Mouse (Mus musculus) stomach, embryonic 15.5 days (tissue): ENCODE data around the gene Chmp2a. TPM values are rescaled to one million over a fixed set of nuclear protein-coding genes. Genes with fewer than 3 reads are reported as not detected.

Experiments used
- ATAC-seq: fragments of 200-750 bp; cut with Nextera tagmentation; 2 replicates; pipeline ENCODE4 v1.8.0; 2017; ENCODE audit warnings: low read depth, moderate number of reproducible peaks, moderate TSS enrichment; ENCODE audit not compliant: insufficient read depth, low FRiP score
- H3K27ac ChIP-seq: fragments of 300-500 bp; sonication (generic); 2 replicates; pipeline ENCODE4 v1.5.1; 2015; ENCODE audit warnings: mild to moderate bottlenecking, inconsistent platforms
- H3K27me3 ChIP-seq: fragments of 300-500 bp; sonication (generic); replicated peaks from 2 replicates; pipeline ENCODE4 v1.6.1; 2015; ENCODE audit warnings: inconsistent platforms
- H3K36me3 ChIP-seq: fragments of 300-500 bp; sonication (generic); 2 replicates; pipeline ENCODE4 v1.6.1; 2015; ENCODE audit warnings: inconsistent platforms
- H3K4me1 ChIP-seq: fragments of 300-500 bp; sonication (generic); 2 replicates; pipeline ENCODE4 v1.6.1; 2015; ENCODE audit warnings: inconsistent platforms
- H3K4me2 ChIP-seq: fragments of 300-500 bp; sonication (generic); 2 replicates; pipeline ENCODE4 v1.6.1; 2015; ENCODE audit warnings: mild to moderate bottlenecking, inconsistent platforms
- H3K4me3 ChIP-seq: fragments of 300-500 bp; sonication (generic); replicated peaks from 2 replicates; pipeline ENCODE4 v1.5.1; 2015; ENCODE audit warnings: inconsistent platforms
- H3K9ac ChIP-seq: fragments of 300-500 bp; sonication (generic); 2 replicates; pipeline ENCODE4 v1.6.1; 2015; ENCODE audit warnings: inconsistent platforms
- H3K9me3 ChIP-seq: fragments of 300-500 bp; sonication (generic); 2 replicates; pipeline ENCODE4 v1.6.1; 2016; ENCODE audit warnings: inconsistent platforms
- WGBS: fragments of 180-500 bp; shearing (Covaris S2); methylation state at CpG from one replicate; pipeline ENCODE4 v1.1.7; 2015; 5-methylcytosine and 5-hydroxymethylcytosine counted together
- polyA plus RNA-seq: library from polyadenylated mRNA; unstranded; fragments of >200 nt; fragmentation: Nextera tagmentation; extraction: Ambion mirVana; gene quantifications from 2 replicates; pipeline ENCODE4 v1.2.1, GENCODE M21; 2015

The Chmp2a gene
- polyA plus RNA-seq, 1 experiment from 2014 or later: 161 TPM

- 0 out of 2 replicates have a peak, but pooled peaks have one; percentile 28 for ATAC-seq
- Histone ChIP-seq H3K9me3 (no peaks in the 10 kb centered on the region), H3K27me3 (peaks cover 40% of the 10 kb centered on the region), H3K4me1 (peaks cover 18% of the 10 kb centered on the region), H3K27ac (no peak overlapping the region), H3K4me2 (peak overlapping the region; percentile 98), H3K4me3 (peak overlapping the region; percentile 47), H3K9ac (peak overlapping the region; percentile 24; the same call in 1 of the 2 replicates), H3K36me3 (no peaks in the 10 kb centered on the region)
- WGBS: 7% methylated on average over 88 of the region's 88 CpGs
Measured at GRCm38 (mm10) chr7:13043445-13044253, 9.0 kb upstream of the Chmp2a start.

- no peak for ATAC-seq
- WGBS: 51% methylated on average over 16 of the region's 16 CpGs
Measured at GRCm38 (mm10) chr7:13043120-13043444, 8.5 kb upstream of the Chmp2a start.

GRCm38 (mm10) chr7:13042511-13042910, 7.9 kb upstream of the Chmp2a start:
- 79% methylated on average over 6 of the region's 6 CpGs for WGBS
- no peak for ATAC-seq
- H3K9me3 ChIP-seq: no peaks in the 10 kb centered on the region

More at GRCm38 (mm10) chr7:13043120-13043444, 8.5 kb upstream of the Chmp2a start:
- Histone ChIP-seq H3K27me3 (peaks cover 40% of the 10 kb centered on the region), H3K9ac (no peak overlapping the region), H3K36me3 (no peaks in the 10 kb centered on the region), H3K9me3 (no peaks in the 10 kb centered on the region), H3K4me1 (peaks cover 18% of the 10 kb centered on the region), H3K27ac (no peak overlapping the region), H3K4me2 (peak overlapping the region; percentile 98), H3K4me3 (peak overlapping the region; percentile 47; the same call in 1 of the 2 replicates)

GRCm38 (mm10) chr7:13041256-13041655, 6.6 kb upstream of the Chmp2a start:
- H3K27me3 ChIP-seq: peaks cover 40% of the 10 kb centered on the region

More at GRCm38 (mm10) chr7:13042511-13042910, 7.9 kb upstream of the Chmp2a start:
- Histone ChIP-seq H3K4me2 (no peak overlapping the region), H3K4me3 (no peak overlapping the region), H3K27ac (no peak overlapping the region), H3K27me3 (peaks cover 40% of the 10 kb centered on the region), H3K36me3 (no peaks in the 10 kb centered on the region), H3K9ac (no peak overlapping the region), H3K4me1 (peaks cover 18% of the 10 kb centered on the region)

GRCm38 (mm10) chr7:13039181-13039580, 4.6 kb upstream of the Chmp2a start:
- H3K4me3 ChIP-seq: peak overlapping the region; percentile 84; the same call in 1 of the 2 replicates
- peak overlapping the region; percentile 99; the same call in 1 of the 2 replicates for H3K9ac ChIP-seq
- peak overlapping the region; percentile 75 for H3K4me2 ChIP-seq
- H3K27me3 ChIP-seq: peaks cover 28% of the 10 kb centered on the region
- no peak overlapping the region for H3K27ac ChIP-seq
- H3K36me3 ChIP-seq: peaks cover 14% of the 10 kb centered on the region
- WGBS: 70% methylated on average over 1 of the region's 1 CpGs
- no peaks in the 10 kb centered on the region for H3K9me3 ChIP-seq
- peaks cover 36% of the 10 kb centered on the region for H3K4me1 ChIP-seq
- no peak for ATAC-seq

More at GRCm38 (mm10) chr7:13041256-13041655, 6.6 kb upstream of the Chmp2a start:
- Histone ChIP-seq H3K4me3 (no peak overlapping the region), H3K27ac (no peak overlapping the region), H3K9ac (no peak overlapping the region), H3K9me3 (no peaks in the 10 kb centered on the region), H3K36me3 (peaks cover under 1% of the 10 kb centered on the region; the same call in 1 of the 2 replicates), H3K4me2 (no peak overlapping the region), H3K4me1 (peaks cover 24% of the 10 kb centered on the region)
- 68% methylated on average over 1 of the region's 1 CpGs for WGBS
- ATAC-seq: no peak

GRCm38 (mm10) chr7:13038621-13039169, 4.1 kb upstream of the Chmp2a start:
- H3K27ac ChIP-seq: peak overlapping the region; percentile 100
- no peak for ATAC-seq
- H3K36me3 ChIP-seq: peaks cover 14% of the 10 kb centered on the region
- H3K9ac ChIP-seq: peak overlapping the region; percentile 99; the same call in 1 of the 2 replicates
- H3K9me3 ChIP-seq: no peaks in the 10 kb centered on the region
- H3K4me3 ChIP-seq: peak overlapping the region; percentile 84
- peaks cover 33% of the 10 kb centered on the region for H3K4me1 ChIP-seq
- WGBS: 18% methylated on average over 15 of the region's 15 CpGs
- peaks cover 24% of the 10 kb centered on the region for H3K27me3 ChIP-seq
- peak overlapping the region; percentile 75 for H3K4me2 ChIP-seq

GRCm38 (mm10) chr7:13037901-13038555, 3.4 kb upstream of the Chmp2a start, which contains the start of gene Ube2m:
Gene Ube2m, minus strand, starts transcription at chr7:13038275.
- H3K9ac ChIP-seq: peak within 1 kb of the TSS; percentile 99
- peak within 1 kb of the TSS; percentile 100 for H3K27ac ChIP-seq
- ATAC-seq: peak; percentile 91
- peaks cover 14% of the 10 kb centered on the region for H3K36me3 ChIP-seq
- H3K9me3 ChIP-seq: no peaks in the 10 kb centered on the region
- peaks cover 17% of the 10 kb centered on the region for H3K27me3 ChIP-seq
- under 1% methylated on average over 52 of the region's 65 CpGs for WGBS
- peak within 1 kb of the TSS; percentile 84 for H3K4me3 ChIP-seq
- peak within 1 kb of the TSS; percentile 75 for H3K4me2 ChIP-seq
- H3K4me1 ChIP-seq: peaks cover 35% of the 10 kb centered on the region

GRCm38 (mm10) chr7:13037366-13037765, 2.8 kb upstream of the Chmp2a start:
- H3K9ac ChIP-seq: peak overlapping the region; percentile 99
- ATAC-seq: no peak
- no peaks in the 10 kb centered on the region for H3K9me3 ChIP-seq
- H3K27me3 ChIP-seq: peaks cover 11% of the 10 kb centered on the region; the same call in 1 of the 2 replicates
- H3K36me3 ChIP-seq: peaks cover 18% of the 10 kb centered on the region
- peak overlapping the region; percentile 100 for H3K27ac ChIP-seq
- under 1% methylated on average over 33 of the region's 33 CpGs for WGBS
- peak overlapping the region; percentile 84 for H3K4me3 ChIP-seq
- H3K4me1 ChIP-seq: peaks cover 35% of the 10 kb centered on the region
- peak overlapping the region; percentile 65 for H3K4me2 ChIP-seq

GRCm38 (mm10) chr7:13036806-13037205, 2.2 kb upstream of the Chmp2a start:
- ATAC-seq: no peak
- Histone ChIP-seq H3K27ac (peak overlapping the region; percentile 100; the same call in 1 of the 2 replicates), H3K36me3 (peaks cover 24% of the 10 kb centered on the region), H3K9me3 (no peaks in the 10 kb centered on the region), H3K9ac (peak overlapping the region; percentile 99), H3K27me3 (0 out of 2 replicates have a peak, but pooled peaks cover 5% of the 10 kb centered on the region), H3K4me1 (peaks cover 35% of the 10 kb centered on the region), H3K4me3 (peak overlapping the region; percentile 84), H3K4me2 (peak overlapping the region; percentile 65)
- WGBS: 34% methylated on average over 4 of the region's 4 CpGs

GRCm38 (mm10) chr7:13035211-13035855, 726 bp upstream of the Chmp2a start:
- Histone ChIP-seq H3K36me3 (peaks cover 37% of the 10 kb centered on the region), H3K4me2 (peak overlapping the region; percentile 80), H3K9ac (0 out of 2 replicates have a peak overlapping the region, but pooled peaks have one; percentile 11), H3K27ac (peak overlapping the region; percentile 93), H3K4me1 (peaks cover 35% of the 10 kb centered on the region), H3K4me3 (peak overlapping the region; percentile 62), H3K9me3 (no peaks in the 10 kb centered on the region), H3K27me3 (no peaks in the 10 kb centered on the region)
- no peak for ATAC-seq
- 85% methylated on average over 17 of the region's 17 CpGs for WGBS

GRCm38 (mm10) chr7:13033451-13034147, 1.0 kb downstream of the Chmp2a start:
- no peak for ATAC-seq
- Histone ChIP-seq H3K4me2 (peak overlapping the region; percentile 80), H3K9ac (peak overlapping the region; percentile 64), H3K27ac (peak overlapping the region; percentile 93), H3K27me3 (no peaks in the 10 kb centered on the region), H3K4me3 (peak overlapping the region; percentile 62), H3K36me3 (peaks cover 54% of the 10 kb centered on the region), H3K9me3 (no peaks in the 10 kb centered on the region), H3K4me1 (peaks cover 29% of the 10 kb centered on the region)
- WGBS: 38% methylated on average over 13 of the region's 13 CpGs
